Mouse (Mus musculus): ENCODE measurements around the gene Cobl. TPM values are rescaled to one million over a fixed set of nuclear protein-coding genes. Genes with fewer than 3 reads are reported as not detected.

The Cobl gene
- polyA plus RNA-seq, 1 experiment from 2014 or later, result 28.7 TPM

DNA sequence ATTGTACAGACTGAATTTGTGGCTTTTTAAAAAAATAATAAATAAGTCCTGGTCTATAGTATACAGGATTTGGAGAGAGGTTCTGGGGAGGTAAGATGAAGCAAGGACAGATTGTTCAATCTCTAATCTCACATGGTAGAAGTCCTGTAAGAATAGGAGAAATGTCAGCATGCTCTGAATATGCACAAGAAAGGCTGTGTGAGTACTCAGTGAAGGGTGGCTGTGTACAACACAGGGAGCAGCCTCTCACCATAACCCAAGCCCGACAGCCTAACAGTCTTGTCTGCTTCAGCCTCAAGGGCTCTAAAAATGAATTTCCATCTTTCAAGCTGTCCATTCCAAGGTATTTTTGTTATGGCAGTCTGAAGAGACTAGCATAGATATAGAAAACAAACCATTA lies 3.1 kb upstream of the Cobl start:
- 79% methylated on average over 1 of the region's 1 CpGs for WGBS

DNA sequence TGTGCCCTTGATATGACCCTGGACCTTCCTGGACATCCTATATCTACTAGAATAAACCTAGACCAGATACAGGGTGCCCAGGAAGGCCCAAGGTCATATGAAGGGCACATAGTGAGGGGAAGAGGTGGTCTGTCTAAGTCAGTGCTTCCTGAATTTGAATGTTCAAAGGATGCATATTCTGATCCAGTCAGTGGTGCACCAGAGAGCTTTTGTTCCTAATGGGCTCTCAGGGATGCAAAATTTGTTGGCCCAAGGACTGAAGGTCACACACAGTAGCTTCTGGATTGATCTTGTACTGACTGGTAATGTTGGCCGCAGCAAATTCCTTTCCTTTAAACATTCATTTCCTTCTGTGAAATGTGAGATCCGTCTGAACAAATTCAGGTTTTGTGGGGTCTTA lies 2.5 kb upstream of the Cobl start:
- H3K4me3 ChIP-seq, result no peak overlapping the region
- no peaks in the 10 kb centered on the region for H3K36me3 ChIP-seq
- 0 out of 2 replicates have a peak, but pooled peaks cover 5% of the 10 kb centered on the region for H3K4me1 ChIP-seq
- H3K27me3 ChIP-seq, result peaks cover 22% of the 10 kb centered on the region
- H3K9ac ChIP-seq, result no peak overlapping the region
- no peak overlapping the region for H3K27ac ChIP-seq
- 69% methylated on average over 2 of the region's 2 CpGs for WGBS
- no peaks in the 10 kb centered on the region for H3K9me3 ChIP-seq
- ATAC-seq (ENCODE audit: insufficient number of reproducible peaks, low FRiP score, low TSS enrichment, low read depth), result no peak
- H3K4me2 ChIP-seq, result no peak overlapping the region

More for the DNA sequence above, 3.1 kb upstream of the Cobl start:
- H3K27ac ChIP-seq, result no peak overlapping the region
- H3K27me3 ChIP-seq, result peaks cover 22% of the 10 kb centered on the region
- H3K9ac ChIP-seq, result no peak overlapping the region
- H3K36me3 ChIP-seq, result no peaks in the 10 kb centered on the region
- no peak overlapping the region for H3K4me2 ChIP-seq
- no peaks in the 10 kb centered on the region for H3K9me3 ChIP-seq
- 0 out of 2 replicates have a peak, but pooled peaks cover 5% of the 10 kb centered on the region for H3K4me1 ChIP-seq
- no peak overlapping the region for H3K4me3 ChIP-seq
- ATAC-seq (ENCODE audit: insufficient number of reproducible peaks, low FRiP score, low TSS enrichment, low read depth), result no peak

DNA sequence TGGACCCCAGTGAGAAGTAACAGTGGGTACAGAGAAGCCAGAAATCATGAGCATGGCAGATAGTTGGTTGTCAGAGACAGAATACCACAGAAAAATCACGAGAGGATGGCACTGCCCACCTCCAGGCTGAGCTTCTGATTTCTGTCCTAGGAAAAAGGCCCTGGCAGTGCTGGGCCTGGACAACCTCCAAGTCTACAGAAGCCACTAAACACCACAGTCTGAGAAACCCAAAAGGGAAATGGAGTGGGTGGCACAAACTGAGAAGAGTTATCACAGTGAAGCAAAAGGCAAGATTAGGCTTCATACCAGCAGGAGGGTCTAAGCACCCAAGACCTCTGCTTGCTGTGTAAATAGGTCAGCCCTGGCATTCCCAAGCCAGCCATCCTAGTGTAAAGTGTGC lies 1.8 kb upstream of the Cobl start:
- Histone ChIP-seq H3K4me3 (no peak overlapping the region), H3K27me3 (peaks cover 22% of the 10 kb centered on the region), H3K4me2 (no peak overlapping the region), H3K9ac (no peak overlapping the region), H3K4me1 (0 out of 2 replicates have a peak, but pooled peaks cover 5% of the 10 kb centered on the region), H3K27ac (no peak overlapping the region), H3K9me3 (no peaks in the 10 kb centered on the region), H3K36me3 (no peaks in the 10 kb centered on the region)
- WGBS, result 63% methylated on average over 1 of the region's 1 CpGs
- no peak for ATAC-seq (ENCODE audit: insufficient number of reproducible peaks, low FRiP score, low TSS enrichment, low read depth)

DNA sequence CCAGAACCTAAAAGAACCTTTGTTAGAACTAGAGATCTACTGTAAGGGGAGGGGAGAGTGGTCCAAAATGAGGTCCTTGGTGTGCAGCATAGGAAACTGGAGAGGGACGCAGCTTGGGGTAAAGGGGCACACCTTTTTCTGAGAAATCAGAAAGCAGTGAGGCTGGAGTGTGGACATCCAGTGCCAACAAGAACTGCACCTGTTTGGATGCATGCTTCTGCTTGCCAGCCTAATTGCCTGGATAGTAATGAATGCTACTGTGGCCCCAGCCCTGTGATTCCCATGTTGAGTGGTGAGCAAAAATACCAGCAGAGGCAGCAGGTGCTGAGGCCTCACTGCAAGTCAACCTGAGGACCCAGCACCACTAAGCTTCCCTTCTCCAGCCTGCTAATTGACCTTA lies 469 bp upstream of the Cobl start:
- Histone ChIP-seq H3K4me1 (0 out of 2 replicates have a peak, but pooled peaks cover 5% of the 10 kb centered on the region), H3K9ac (no peak overlapping the region), H3K4me2 (peak overlapping the region; percentile 95), H3K9me3 (no peaks in the 10 kb centered on the region), H3K27me3 (peaks cover 22% of the 10 kb centered on the region), H3K36me3 (no peaks in the 10 kb centered on the region), H3K4me3 (peak overlapping the region; percentile 65), H3K27ac (no peak overlapping the region)
- WGBS, result 21% methylated on average over 1 of the region's 1 CpGs
- ATAC-seq (ENCODE audit: insufficient number of reproducible peaks, low FRiP score, low TSS enrichment, low read depth), result no peak

DNA sequence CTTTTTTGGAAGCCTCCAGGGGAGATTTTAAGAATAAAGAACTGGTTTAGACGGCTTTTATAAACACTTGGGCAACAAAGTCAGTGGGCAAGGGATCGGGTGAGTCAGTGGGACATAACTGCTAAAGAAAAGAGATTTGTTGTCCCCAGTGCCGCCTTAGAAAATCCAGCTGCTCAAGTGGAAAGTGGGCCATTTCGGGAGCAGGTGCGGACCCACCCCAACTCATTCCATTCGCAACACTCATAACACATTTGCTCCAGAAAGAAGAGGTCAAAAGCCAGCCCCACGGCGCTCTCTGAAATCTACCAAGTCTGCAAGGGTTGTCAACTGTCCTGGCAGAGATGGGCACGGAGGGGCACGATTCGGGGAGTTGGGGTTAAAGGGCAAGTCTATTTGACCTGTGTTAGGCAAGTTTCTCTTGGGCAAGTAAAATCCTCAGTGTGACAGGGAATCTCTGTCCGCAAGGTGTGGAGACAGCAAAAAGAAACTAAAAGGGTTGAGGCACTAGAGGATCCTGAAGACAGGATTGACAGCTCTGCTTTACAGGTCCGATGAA lies 1.1 kb downstream of the Cobl start:
- peak overlapping the region; percentile 65 for H3K4me3 ChIP-seq

DNA sequence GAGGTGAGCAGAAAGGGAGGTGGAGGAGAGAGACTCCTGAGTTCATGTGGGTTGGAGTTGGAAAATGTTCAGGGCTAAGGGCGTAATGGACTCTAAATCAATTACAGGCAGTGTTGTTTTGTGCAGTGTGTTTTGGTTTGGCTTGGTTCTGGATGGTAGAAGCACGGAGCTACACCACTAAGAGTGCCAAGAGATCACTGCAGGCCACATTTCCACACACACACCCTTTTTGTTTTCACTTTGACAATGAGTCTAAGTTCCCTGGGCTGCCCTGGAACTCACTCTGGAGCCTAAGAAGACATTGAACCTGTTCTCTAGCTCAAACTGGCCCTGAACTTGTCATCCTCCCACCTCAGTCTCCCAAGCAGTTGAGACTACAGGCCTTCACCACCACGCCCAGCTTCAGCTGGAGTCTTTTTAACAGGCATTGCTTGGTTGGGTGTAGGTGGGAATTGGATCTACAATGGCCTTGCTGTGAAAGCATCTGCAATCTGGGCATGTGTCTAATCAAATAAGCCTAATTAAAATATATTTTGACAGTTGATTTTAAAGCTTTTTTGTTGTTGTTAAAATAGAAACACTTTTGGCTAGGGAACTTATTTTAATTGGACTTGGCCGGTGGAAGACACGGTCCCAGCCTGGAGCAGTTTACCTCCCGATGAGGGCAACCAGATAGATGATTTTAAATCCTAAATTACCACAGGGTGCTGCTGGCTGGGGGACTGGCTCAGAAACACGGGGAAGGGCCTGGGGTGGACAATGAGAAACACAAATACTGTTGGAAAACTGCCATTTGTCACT lies 4.8 kb downstream of the Cobl start:
- ATAC-seq (ENCODE audit: insufficient number of reproducible peaks, low FRiP score, low TSS enrichment, low read depth), result no peak
- WGBS, result 62% methylated on average over 7 of the region's 7 CpGs
- Histone ChIP-seq H3K9ac (no peak overlapping the region), H3K27ac (no peak overlapping the region), H3K4me2 (no peak overlapping the region), H3K4me1 (0 out of 2 replicates have a peak, but pooled peaks cover 5% of the 10 kb centered on the region), H3K9me3 (no peaks in the 10 kb centered on the region), H3K27me3 (peaks cover 13% of the 10 kb centered on the region), H3K36me3 (no peaks in the 10 kb centered on the region), H3K4me3 (no peak overlapping the region)

More for the DNA sequence above, 1.1 kb downstream of the Cobl start:
- Histone ChIP-seq H3K4me1 (0 out of 2 replicates have a peak, but pooled peaks cover 5% of the 10 kb centered on the region), H3K27me3 (peaks cover 22% of the 10 kb centered on the region), H3K27ac (no peak overlapping the region), H3K4me2 (peak overlapping the region; percentile 95), H3K36me3 (no peaks in the 10 kb centered on the region), H3K9ac (no peak overlapping the region), H3K9me3 (no peaks in the 10 kb centered on the region)
- no peak for ATAC-seq (ENCODE audit: insufficient number of reproducible peaks, low FRiP score, low TSS enrichment, low read depth)
- WGBS, result 61% methylated on average over 13 of the region's 13 CpGs

DNA sequence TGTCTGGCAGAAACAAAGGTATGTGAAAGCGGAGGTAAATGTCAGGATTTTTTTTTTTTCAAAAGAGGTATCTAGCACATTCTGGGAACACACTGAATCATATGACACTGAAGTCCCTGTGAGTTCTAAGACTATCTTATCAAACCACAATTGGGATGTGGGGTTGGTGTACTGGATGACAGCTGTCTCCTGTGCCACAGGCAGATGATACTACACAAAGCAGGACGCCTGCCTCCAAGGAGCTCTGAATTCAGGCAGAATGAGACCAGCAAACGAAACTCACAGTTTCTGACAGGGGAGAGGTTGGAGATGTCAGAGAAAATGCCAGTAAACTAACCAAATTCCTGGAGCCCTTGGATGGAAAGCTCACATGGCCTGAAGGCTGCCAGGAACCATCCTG lies 5.9 kb downstream of the Cobl start:
- WGBS, result 60% methylated on average over 3 of the region's 3 CpGs

DNA sequence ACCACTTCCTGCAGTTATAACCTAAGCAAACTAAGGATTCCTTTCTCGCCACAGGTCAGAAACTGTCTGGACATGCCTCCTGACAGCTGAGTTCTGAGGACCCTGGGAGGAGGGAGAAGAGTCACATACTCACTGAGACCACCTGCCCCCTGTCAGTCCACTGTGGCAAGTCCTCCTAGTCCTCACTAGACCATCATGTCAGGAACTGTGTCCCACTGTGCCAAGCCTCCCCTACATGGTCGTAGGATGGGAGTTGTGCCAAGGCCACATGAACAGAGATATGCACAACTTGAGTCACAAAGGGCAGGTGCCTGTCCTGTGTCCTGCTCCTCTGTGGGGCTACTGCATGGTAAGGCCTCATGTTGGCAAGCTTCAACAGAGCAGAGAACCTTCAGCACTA lies 6.4 kb downstream of the Cobl start:
- Histone ChIP-seq H3K36me3 (no peaks in the 10 kb centered on the region), H3K9me3 (no peaks in the 10 kb centered on the region)
- WGBS, result 76% methylated on average over 2 of the region's 2 CpGs

More for the DNA sequence above, 5.9 kb downstream of the Cobl start:
- H3K4me1 ChIP-seq, result no peaks in the 10 kb centered on the region
- no peak overlapping the region for H3K4me3 ChIP-seq
- peaks cover 4% of the 10 kb centered on the region for H3K27me3 ChIP-seq
- no peak for ATAC-seq (ENCODE audit: insufficient number of reproducible peaks, low FRiP score, low TSS enrichment, low read depth)
- no peak overlapping the region for H3K9ac ChIP-seq
- H3K4me2 ChIP-seq, result no peak overlapping the region
- H3K36me3 ChIP-seq, result no peaks in the 10 kb centered on the region
- no peaks in the 10 kb centered on the region for H3K9me3 ChIP-seq
- H3K27ac ChIP-seq, result no peak overlapping the region

DNA sequence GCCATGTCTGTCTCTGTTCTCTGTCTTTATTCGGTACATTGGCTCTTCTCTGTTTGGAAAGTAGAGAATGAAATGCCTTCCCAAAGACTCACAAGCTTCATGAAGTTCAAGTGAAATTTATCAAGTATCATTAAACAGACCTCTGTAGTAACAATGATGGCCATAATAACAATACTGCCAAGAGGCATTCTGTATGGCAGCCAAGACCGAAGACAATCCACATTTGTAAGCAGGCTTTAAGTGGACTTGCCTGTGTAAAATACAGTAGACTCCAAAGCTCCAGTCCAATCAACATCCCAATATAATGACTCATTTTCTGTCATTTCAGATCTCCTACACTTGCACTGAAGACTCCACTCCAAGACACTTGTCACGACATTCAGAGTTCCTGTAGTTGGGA lies 16.7 kb downstream of the Cobl start:
- Histone ChIP-seq H3K27me3 (no peaks in the 10 kb centered on the region), H3K4me1 (no peaks in the 10 kb centered on the region), H3K27ac (no peak overlapping the region), H3K36me3 (no peaks in the 10 kb centered on the region), H3K4me3 (no peak overlapping the region), H3K9ac (no peak overlapping the region), H3K9me3 (no peaks in the 10 kb centered on the region), H3K4me2 (no peak overlapping the region)
- 84% methylated on average over 3 of the region's 3 CpGs for WGBS
- ATAC-seq (ENCODE audit: insufficient number of reproducible peaks, low FRiP score, low TSS enrichment, low read depth), result no peak

More for the DNA sequence above, 6.4 kb downstream of the Cobl start:
- Histone ChIP-seq H3K4me2 (no peak overlapping the region), H3K27me3 (peaks cover under 1% of the 10 kb centered on the region; the same call in 1 of the 2 replicates), H3K4me3 (no peak overlapping the region), H3K9ac (no peak overlapping the region), H3K27ac (no peak overlapping the region), H3K4me1 (no peaks in the 10 kb centered on the region)
- no peak; the same call in 1 of the 2 replicates for ATAC-seq (ENCODE audit: insufficient number of reproducible peaks, low FRiP score, low TSS enrichment, low read depth)

DNA sequence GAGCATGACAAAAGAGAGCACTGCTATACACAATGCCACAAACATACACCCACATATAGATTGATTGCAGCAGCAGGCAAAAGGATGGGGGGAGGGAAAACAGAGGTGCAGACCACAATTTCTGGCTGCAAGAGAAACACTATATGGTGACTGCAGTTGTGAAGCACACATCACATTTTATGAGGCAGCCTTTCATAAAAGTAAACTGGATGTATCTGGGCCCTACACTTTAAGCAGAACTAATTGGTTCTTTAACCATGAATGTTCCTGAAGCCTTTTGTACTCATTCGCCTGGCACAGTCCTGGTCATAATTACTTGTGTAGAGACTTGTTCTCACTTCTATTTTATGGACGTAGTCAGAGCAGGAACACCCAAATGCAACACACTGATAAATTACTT lies 19.5 kb downstream of the Cobl start:
- no peaks in the 10 kb centered on the region for H3K27me3 ChIP-seq
- H3K4me3 ChIP-seq, result no peak overlapping the region
- 28% methylated on average over 2 of the region's 2 CpGs for WGBS
- no peaks in the 10 kb centered on the region for H3K4me1 ChIP-seq
- no peaks in the 10 kb centered on the region for H3K36me3 ChIP-seq
- H3K27ac ChIP-seq, result no peak overlapping the region
- no peak for ATAC-seq (ENCODE audit: insufficient number of reproducible peaks, low FRiP score, low TSS enrichment, low read depth)
- no peak overlapping the region for H3K9ac ChIP-seq
- no peak overlapping the region for H3K4me2 ChIP-seq
- H3K9me3 ChIP-seq, result no peaks in the 10 kb centered on the region

DNA sequence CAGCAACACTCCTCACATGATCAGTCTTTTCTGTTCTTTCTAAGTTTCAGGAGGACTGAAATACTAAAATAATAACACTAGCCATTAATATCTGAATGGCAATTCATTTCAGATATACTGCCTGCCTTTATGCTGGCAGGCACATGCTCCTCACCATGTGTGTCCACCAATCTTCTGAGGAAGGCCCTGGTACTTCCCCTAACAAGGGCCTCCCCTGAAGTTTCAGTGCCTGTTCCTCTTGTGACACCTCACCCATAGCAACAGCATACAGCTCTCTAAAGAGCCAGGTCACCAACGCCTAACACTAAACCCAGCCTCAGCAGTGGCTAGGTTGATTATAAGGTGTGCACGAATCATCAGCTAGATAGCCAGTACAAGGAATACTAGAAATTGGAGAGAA lies 20.5 kb downstream of the Cobl start:
- Histone ChIP-seq H3K9me3 (no peaks in the 10 kb centered on the region), H3K4me2 (no peak overlapping the region), H3K4me3 (no peak overlapping the region), H3K4me1 (no peaks in the 10 kb centered on the region), H3K27ac (no peak overlapping the region), H3K27me3 (no peaks in the 10 kb centered on the region), H3K9ac (no peak overlapping the region), H3K36me3 (no peaks in the 10 kb centered on the region)
- ATAC-seq (ENCODE audit: insufficient number of reproducible peaks, low FRiP score, low TSS enrichment, low read depth), result no peak
- WGBS, result 71% methylated on average over 2 of the region's 2 CpGs

DNA sequence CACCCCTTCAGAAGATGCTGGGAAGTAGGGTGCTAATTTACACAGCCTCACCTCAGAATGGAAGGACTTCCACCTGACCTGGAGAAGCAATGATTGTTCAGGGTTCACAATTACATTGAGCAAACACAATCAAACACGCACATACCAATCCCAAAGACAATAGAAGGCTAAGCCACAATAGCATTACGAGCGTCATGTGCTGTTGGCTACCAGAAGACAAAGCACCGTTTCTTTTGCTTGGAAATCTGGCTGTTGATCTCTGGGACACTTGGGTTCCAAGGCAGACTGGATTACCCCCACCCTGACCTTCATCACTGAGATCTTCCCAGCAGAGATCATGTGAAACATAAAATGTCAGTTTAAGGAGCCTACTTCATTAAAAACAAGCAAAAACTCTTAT lies 21.1 kb downstream of the Cobl start:
- Histone ChIP-seq H3K4me2 (no peak overlapping the region), H3K36me3 (no peaks in the 10 kb centered on the region), H3K9ac (no peak overlapping the region), H3K4me3 (no peak overlapping the region), H3K9me3 (no peaks in the 10 kb centered on the region), H3K4me1 (no peaks in the 10 kb centered on the region), H3K27ac (no peak overlapping the region), H3K27me3 (no peaks in the 10 kb centered on the region)
- ATAC-seq (ENCODE audit: insufficient number of reproducible peaks, low FRiP score, low TSS enrichment, low read depth), result no peak
- WGBS, result 80% methylated on average over 4 of the region's 4 CpGs
